Mouse (Mus musculus) intestine, embryonic 15.5 days (tissue): ENCODE measurements at regions not wholly inside any gene's neighbourhood (a gene's known extent, or its start where the extent isn't known, plus 50 kb on each side); places are given as distances from the start of the nearest gene placed in this dataset.
A peak's percentile ranks its signal among the peaks of the same experiment; 100 is the strongest.

Experiments used
- ATAC-seq: fragments of 200-750 bp; cut with Nextera tagmentation; 2 replicates; pipeline ENCODE4 v1.8.0; 2017; ENCODE audit warnings: moderate TSS enrichment, moderate library complexity
- H3K27ac ChIP-seq: fragments of 300-500 bp; sonication (generic); 2 replicates; pipeline ENCODE4 v1.5.1; 2015; ENCODE audit warnings: mild to moderate bottlenecking, inconsistent platforms
- H3K27me3 ChIP-seq: fragments of 300-500 bp; sonication (generic); replicated peaks from 2 replicates; pipeline ENCODE4 v1.6.1; 2015; ENCODE audit warnings: inconsistent platforms
- H3K36me3 ChIP-seq: fragments of 300-500 bp; sonication (generic); 2 replicates; pipeline ENCODE4 v1.6.1; 2015; ENCODE audit warnings: inconsistent platforms
- H3K4me1 ChIP-seq: fragments of 300-500 bp; sonication (generic); replicated peaks from 2 replicates; pipeline ENCODE4 v1.6.1; 2015; ENCODE audit warnings: inconsistent platforms
- H3K4me2 ChIP-seq: fragments of 300-500 bp; sonication (generic); replicated peaks from 2 replicates; pipeline ENCODE4 v1.6.1; 2015; ENCODE audit warnings: mild to moderate bottlenecking, inconsistent platforms
- H3K4me3 ChIP-seq: fragments of 300-500 bp; sonication (generic); replicated peaks from 2 replicates; pipeline ENCODE4 v1.5.1; 2015; ENCODE audit warnings: inconsistent platforms
- H3K9ac ChIP-seq: fragments of 300-500 bp; sonication (generic); 2 replicates; pipeline ENCODE4 v1.6.1; 2015; ENCODE audit warnings: inconsistent platforms
- H3K9me3 ChIP-seq: fragments of 300-500 bp; sonication (generic); 2 replicates; pipeline ENCODE4 v1.6.1; 2016; ENCODE audit warnings: inconsistent platforms
- WGBS: fragments of 180-500 bp; shearing (Covaris S2); methylation state at CpG from one replicate; pipeline ENCODE4 v1.1.7; 2015; 5-methylcytosine and 5-hydroxymethylcytosine counted together

- no peaks in the 10 kb centered on the region for H3K4me1 ChIP-seq
- H3K27me3 ChIP-seq: no peaks in the 10 kb centered on the region
- H3K9ac ChIP-seq: no peak overlapping the region
- H3K36me3 ChIP-seq: no peaks in the 10 kb centered on the region
- no peaks in the 10 kb centered on the region for H3K9me3 ChIP-seq
- no peak overlapping the region for H3K4me2 ChIP-seq
- ATAC-seq: no peak
- WGBS: 44% methylated on average over 2 of the region's 2 CpGs
- no peak overlapping the region for H3K27ac ChIP-seq
- no peak overlapping the region for H3K4me3 ChIP-seq
These were observed 125.6 kb upstream of the Med14 start for GRCm38 (mm10) chrX:12887516-12887915.

- Histone ChIP-seq H3K4me3 (peak overlapping the region; percentile 19; the same call in 1 of the 2 replicates), H3K27me3 (no peaks in the 10 kb centered on the region), H3K4me2 (peak overlapping the region; percentile 43), H3K36me3 (no peaks in the 10 kb centered on the region), H3K9ac (no peak overlapping the region), H3K9me3 (no peaks in the 10 kb centered on the region), H3K27ac (no peak overlapping the region), H3K4me1 (no peaks in the 10 kb centered on the region)
- ATAC-seq: no peak
- WGBS: 32% methylated on average over 18 of the region's 18 CpGs
These were observed 124.5 kb upstream of the Med14 start for GRCm38 (mm10) chrX:12886160-12887048.

- Histone ChIP-seq H3K4me1 (no peaks in the 10 kb centered on the region), H3K9ac (no peak overlapping the region), H3K4me2 (no peak overlapping the region), H3K27ac (no peak overlapping the region), H3K4me3 (no peak overlapping the region), H3K36me3 (no peaks in the 10 kb centered on the region), H3K9me3 (no peaks in the 10 kb centered on the region), H3K27me3 (no peaks in the 10 kb centered on the region)
- ATAC-seq: no peak
- WGBS: 55% methylated on average over 3 of the region's 3 CpGs
These were observed 117.4 kb upstream of the Med14 start for GRCm38 (mm10) chrX:12879233-12879632.

- Histone ChIP-seq H3K4me1 (no peaks in the 10 kb centered on the region), H3K9ac (no peak overlapping the region), H3K4me2 (no peak overlapping the region), H3K4me3 (no peak overlapping the region), H3K27me3 (no peaks in the 10 kb centered on the region), H3K9me3 (no peaks in the 10 kb centered on the region), H3K36me3 (no peaks in the 10 kb centered on the region), H3K27ac (no peak overlapping the region)
- 38% methylated on average over 4 of the region's 4 CpGs for WGBS
- no peak for ATAC-seq
These were observed 115.6 kb upstream of the Med14 start for GRCm38 (mm10) chrX:12877506-12877905.

- Histone ChIP-seq H3K4me2 (peak overlapping the region; percentile 51), H3K4me1 (no peaks in the 10 kb centered on the region), H3K9me3 (no peaks in the 10 kb centered on the region), H3K4me3 (peak overlapping the region; percentile 22), H3K36me3 (no peaks in the 10 kb centered on the region), H3K9ac (no peak overlapping the region), H3K27ac (no peak overlapping the region), H3K27me3 (no peaks in the 10 kb centered on the region)
- 41% methylated on average over 22 of the region's 22 CpGs for WGBS
- ATAC-seq: peak; percentile 89
These were observed 111.8 kb upstream of the Med14 start for GRCm38 (mm10) chrX:12873698-12874144.

GRCm38 (mm10) chrX:12873230-12873629 lies 111.4 kb upstream of the Med14 start:
- peak overlapping the region; percentile 51 for H3K4me2 ChIP-seq
- H3K27me3 ChIP-seq: no peaks in the 10 kb centered on the region
- peak overlapping the region; percentile 22; the same call in 1 of the 2 replicates for H3K4me3 ChIP-seq
- 41% methylated on average over 6 of the region's 6 CpGs for WGBS
- H3K9ac ChIP-seq: no peak overlapping the region
- H3K36me3 ChIP-seq: no peaks in the 10 kb centered on the region
- ATAC-seq: peak; percentile 14; the same call in 1 of the 2 replicates
- no peaks in the 10 kb centered on the region for H3K4me1 ChIP-seq
- no peaks in the 10 kb centered on the region for H3K9me3 ChIP-seq
- H3K27ac ChIP-seq: no peak overlapping the region

GRCm38 (mm10) chrX:12866885-12867498 lies 105.1 kb upstream of the Med14 start:
- Histone ChIP-seq H3K4me3 (no peak overlapping the region), H3K9me3 (no peaks in the 10 kb centered on the region), H3K27me3 (no peaks in the 10 kb centered on the region), H3K4me2 (no peak overlapping the region), H3K36me3 (no peaks in the 10 kb centered on the region), H3K4me1 (no peaks in the 10 kb centered on the region), H3K27ac (no peak overlapping the region), H3K9ac (no peak overlapping the region)
- ATAC-seq: no peak
- WGBS: 76% methylated on average over 5 of the region's 5 CpGs

- no peak overlapping the region for H3K9ac ChIP-seq
- ATAC-seq: no peak
- no peaks in the 10 kb centered on the region for H3K9me3 ChIP-seq
- H3K36me3 ChIP-seq: no peaks in the 10 kb centered on the region
- no peak overlapping the region for H3K27ac ChIP-seq
- no peaks in the 10 kb centered on the region for H3K27me3 ChIP-seq
- no peak overlapping the region for H3K4me2 ChIP-seq
- no peak overlapping the region for H3K4me3 ChIP-seq
- 86% methylated on average over 3 of the region's 3 CpGs for WGBS
- H3K4me1 ChIP-seq: no peaks in the 10 kb centered on the region
These were observed 104.3 kb upstream of the Med14 start for GRCm38 (mm10) chrX:12866176-12866575.

- Histone ChIP-seq H3K4me2 (no peak overlapping the region), H3K36me3 (no peaks in the 10 kb centered on the region), H3K4me1 (no peaks in the 10 kb centered on the region), H3K27me3 (no peaks in the 10 kb centered on the region), H3K9me3 (no peaks in the 10 kb centered on the region), H3K27ac (no peak overlapping the region), H3K9ac (no peak overlapping the region), H3K4me3 (no peak overlapping the region)
- WGBS: 63% methylated on average over 6 of the region's 6 CpGs
- 0 out of 2 replicates have a peak, but pooled peaks have one; percentile 24 for ATAC-seq
These were observed 98.3 kb upstream of the Med14 start for GRCm38 (mm10) chrX:12860168-12860567.

- H3K4me3 ChIP-seq: no peak overlapping the region
- no peak overlapping the region for H3K4me2 ChIP-seq
- peak; percentile 50 for ATAC-seq
These were observed 96.9 kb upstream of the Med14 start for GRCm38 (mm10) chrX:12858757-12859156.

GRCm38 (mm10) chrX:12857881-12858755 lies 96.2 kb upstream of the Med14 start:
- no peaks in the 10 kb centered on the region for H3K9me3 ChIP-seq
- peak overlapping the region; percentile 64 for H3K27ac ChIP-seq
- 23% methylated on average over 17 of the region's 17 CpGs for WGBS
- H3K27me3 ChIP-seq: no peaks in the 10 kb centered on the region
- H3K36me3 ChIP-seq: no peaks in the 10 kb centered on the region
- H3K4me3 ChIP-seq: peak overlapping the region; percentile 15
- ATAC-seq: peak; percentile 81
- peak overlapping the region; percentile 49 for H3K4me2 ChIP-seq
- H3K9ac ChIP-seq: no peak overlapping the region
- no peaks in the 10 kb centered on the region for H3K4me1 ChIP-seq

More at GRCm38 (mm10) chrX:12858757-12859156, 96.9 kb upstream of the Med14 start:
- Histone ChIP-seq H3K27ac (no peak overlapping the region), H3K36me3 (no peaks in the 10 kb centered on the region), H3K9ac (no peak overlapping the region), H3K9me3 (no peaks in the 10 kb centered on the region), H3K4me1 (no peaks in the 10 kb centered on the region), H3K27me3 (no peaks in the 10 kb centered on the region)
- WGBS: 61% methylated on average over 2 of the region's 2 CpGs

GRCm38 (mm10) chrX:12855425-12855824 lies 93.6 kb upstream of the Med14 start:
- Histone ChIP-seq H3K4me3 (no peak overlapping the region), H3K27me3 (no peaks in the 10 kb centered on the region), H3K9ac (no peak overlapping the region), H3K36me3 (no peaks in the 10 kb centered on the region), H3K4me1 (no peaks in the 10 kb centered on the region), H3K9me3 (no peaks in the 10 kb centered on the region), H3K4me2 (no peak overlapping the region), H3K27ac (no peak overlapping the region)
- WGBS: 73% methylated on average over 4 of the region's 4 CpGs
- no peak for ATAC-seq
